Mouse (Mus musculus) C2C12 (cell line): Measurements from ENCODE around the gene Bpifb9b. TPM values are rescaled to one million over a fixed set of nuclear protein-coding genes. Genes with fewer than 3 reads are reported as not detected.
"Not testable (repeated sequence)": the region's sequence is repeated elsewhere in the genome, so short reads cannot be mapped to it uniquely, and the experiment has no call there.

ENCODE experiments used
- H3K27me3 ChIP-seq: one replicate; pipeline ENCODE4 v1.6.1; 2011; ENCODE audit not compliant: control insufficient read depth, insufficient read depth, insufficient read length
- H3K36me3 ChIP-seq: one replicate; pipeline ENCODE4 v1.6.1; 2011; ENCODE audit not compliant: control insufficient read depth, insufficient read depth
- H3K4me3 ChIP-seq: one replicate; pipeline ENCODE4 v1.5.1; 2011; ENCODE audit warnings: mild to moderate bottlenecking, control low read depth; ENCODE audit not compliant: poor library complexity, insufficient read depth, severe bottlenecking
- H3K79me2 ChIP-seq: one replicate; pipeline ENCODE4 v1.6.1; 2011; ENCODE audit not compliant: control insufficient read depth, insufficient read depth
- H3K79me3 ChIP-seq: one replicate; pipeline ENCODE4 v1.6.1; 2011; ENCODE audit warnings: low read depth, control low read depth
- H3ac ChIP-seq: one replicate; pipeline ENCODE3; 2011; ENCODE audit warnings: low read depth; ENCODE audit not compliant: control insufficient read depth, insufficient read length
- CEBPB ChIP-seq: IDR thresholded peaks from one replicate; pipeline ENCODE4 v1.6.1; 2011; ENCODE audit warnings: low read depth, mild to moderate bottlenecking, control low read depth, moderate library complexity
- CTCF ChIP-seq: IDR thresholded peaks from one replicate; pipeline ENCODE4 v1.5.1; 2011; ENCODE audit not compliant: control insufficient read depth, insufficient read depth, insufficient read length
- FOSL1 ChIP-seq: IDR thresholded peaks from one replicate; pipeline ENCODE4 v1.8.0; 2011; ENCODE audit warnings: mild to moderate bottlenecking, low read length; ENCODE audit not compliant: poor library complexity, insufficient read depth, severe bottlenecking
- MAX ChIP-seq: IDR thresholded peaks from one replicate; pipeline ENCODE4 v1.6.1; 2011; ENCODE audit warnings: mild to moderate bottlenecking, control low read depth
- MYOD1 ChIP-seq: IDR thresholded peaks from one replicate; pipeline ENCODE4 v1.6.1; 2011; ENCODE audit warnings: low read depth; ENCODE audit not compliant: control insufficient read depth, insufficient read length
- MYOG ChIP-seq: IDR thresholded peaks from one replicate; pipeline ENCODE4 v1.6.1; 2011; ENCODE audit not compliant: control insufficient read depth, insufficient read length; ENCODE audit errors: extremely low read depth
- USF1 ChIP-seq: IDR thresholded peaks from one replicate; pipeline ENCODE4 v1.6.1; 2011; ENCODE audit warnings: low read depth, mild to moderate bottlenecking, control low read depth, moderate library complexity
- polyA plus RNA-seq: library from polyadenylated mRNA; unstranded; fragments of >200 nt; fragmentation: generic; extraction: Trizol; gene quantifications from one replicate; pipeline ENCODE4 v1.2.1, GENCODE M21; 2012; ENCODE audit warnings: missing spikeins

Gene Bpifb9b
- polyA plus RNA-seq, 1 experiment = not detected

- TF ChIP-seq FOSL1 = no peak
- no peak for TF ChIP-seq MAX
- no peak for TF ChIP-seq MYOG
- TF ChIP-seq MYOD1 = no peak
- no peaks in the 10 kb centered on the region for H3K79me3 ChIP-seq
- no peak overlapping the region for H3ac ChIP-seq
- H3K4me3 ChIP-seq = no peak overlapping the region
- H3K36me3 ChIP-seq = no peaks in the 10 kb centered on the region
- peaks cover 4% of the 10 kb centered on the region for H3K27me3 ChIP-seq
- H3K79me2 ChIP-seq = no peaks in the 10 kb centered on the region
Measured at GRCm38 (mm10) chr2:154326852-154327251, 19.8 kb downstream of the Bpifb9b start.

- H3K79me3 ChIP-seq = no peaks in the 10 kb centered on the region
- H3K79me2 ChIP-seq = no peaks in the 10 kb centered on the region
- TF ChIP-seq USF1 (no peak), MAX (no peak), CTCF (no peak), FOSL1 (no peak), CEBPB (no peak), MYOD1 (no peak), MYOG (no peak)
- H3ac ChIP-seq = no peak overlapping the region
- no peaks in the 10 kb centered on the region for H3K27me3 ChIP-seq
- H3K36me3 ChIP-seq = peaks cover 10% of the 10 kb centered on the region
- H3K4me3 ChIP-seq = no peak overlapping the region
Measured at GRCm38 (mm10) chr2:154335572-154335971, 28.5 kb downstream of the Bpifb9b start.

GRCm38 (mm10) chr2:154338161-154338560 lies 31.1 kb downstream of the Bpifb9b start:
- Histone ChIP-seq H3K27me3 (no peaks in the 10 kb centered on the region), H3K79me3 (no peaks in the 10 kb centered on the region), H3K79me2 (no peaks in the 10 kb centered on the region), H3K36me3 (peaks cover 28% of the 10 kb centered on the region), H3ac (no peak overlapping the region), H3K4me3 (no peak overlapping the region)
- no peak for TF ChIP-seq MAX
- no peak for TF ChIP-seq MYOD1
- no peak for TF ChIP-seq CTCF
- no peak for TF ChIP-seq CEBPB
- no peak for TF ChIP-seq FOSL1
- no peak for TF ChIP-seq MYOG
- no peak for TF ChIP-seq USF1

GRCm38 (mm10) chr2:154339356-154339755 lies 32.3 kb downstream of the Bpifb9b start:
- peaks cover 29% of the 10 kb centered on the region for H3K36me3 ChIP-seq

GRCm38 (mm10) chr2:154348152-154348551 lies 41.1 kb downstream of the Bpifb9b start:
- Histone ChIP-seq H3K79me2 (no peaks in the 10 kb centered on the region), H3ac (no peak overlapping the region), H3K4me3 (no peak overlapping the region), H3K36me3 (peaks cover 69% of the 10 kb centered on the region), H3K27me3 (no peaks in the 10 kb centered on the region), H3K79me3 (no peaks in the 10 kb centered on the region)
- TF ChIP-seq CTCF (no peak), USF1 (no peak), MYOD1 (no peak), FOSL1 (no peak), MYOG (no peak), CEBPB (no peak), MAX (no peak)

More at GRCm38 (mm10) chr2:154339356-154339755, 32.3 kb downstream of the Bpifb9b start:
- Histone ChIP-seq H3K4me3 (no peak overlapping the region), H3ac (no peak overlapping the region), H3K79me2 (no peaks in the 10 kb centered on the region), H3K27me3 (no peaks in the 10 kb centered on the region), H3K79me3 (no peaks in the 10 kb centered on the region)
- TF ChIP-seq CTCF (no peak), MAX (no peak), FOSL1 (no peak), CEBPB (no peak), MYOD1 (no peak), MYOG (no peak), USF1 (no peak)

- H3K36me3 ChIP-seq = peaks cover 43% of the 10 kb centered on the region
- not testable (repeated sequence) for H3ac ChIP-seq, H3K4me3 ChIP-seq, H3K79me2 ChIP-seq, H3K27me3 ChIP-seq, H3K79me3 ChIP-seq
Measured at GRCm38 (mm10) chr2:154354000-154354425, 47.0 kb downstream of the Bpifb9b start.
